Mouse (Mus musculus): ENCODE measurements around the gene Slc40a1.

The Slc40a1 gene

DNA sequence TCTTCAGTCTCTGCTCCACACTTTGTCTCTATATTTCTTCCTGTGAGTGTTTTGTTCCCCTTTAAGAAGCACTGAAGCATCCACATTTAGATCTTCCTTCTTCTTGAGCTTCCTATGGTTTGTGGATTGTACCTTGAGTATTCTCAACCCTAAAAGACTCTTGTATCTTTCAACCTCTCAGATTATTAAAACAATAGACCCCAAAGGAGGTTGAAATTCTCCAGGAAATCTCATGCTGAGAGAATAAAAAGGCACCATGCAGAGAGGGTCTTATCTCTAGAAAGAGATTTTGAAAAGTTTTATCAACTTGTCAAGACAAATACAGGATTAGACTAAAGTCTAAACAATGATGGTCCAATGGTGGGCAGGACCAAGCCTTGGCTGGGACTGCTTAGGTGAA lies 42.9 kb downstream of the Slc40a1 start:
- no peak for DNase-seq (ENCODE audit: low spot score in 2 of 2)

DNA sequence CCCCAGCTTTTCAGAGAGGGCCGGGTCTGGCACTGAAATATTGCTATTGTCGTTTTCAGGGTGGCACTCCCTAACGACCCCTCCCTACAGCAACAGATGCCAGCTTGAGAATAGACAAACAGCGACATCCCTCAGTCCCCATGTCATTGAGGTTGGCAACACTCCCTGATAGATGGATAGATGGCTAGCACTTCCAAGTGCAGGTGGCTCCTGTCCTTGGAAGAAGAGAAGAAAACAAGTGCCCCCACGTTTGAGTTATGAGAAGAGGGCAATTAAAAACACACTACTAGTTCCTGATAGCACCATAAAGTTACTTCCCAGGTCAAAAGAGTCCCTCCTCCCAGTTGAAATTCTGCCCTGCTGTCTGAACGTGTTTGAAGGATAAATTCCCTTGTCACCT lies 44.2 kb downstream of the Slc40a1 start:
- no peak for DNase-seq (ENCODE audit: low spot score in 2 of 2)

DNA sequence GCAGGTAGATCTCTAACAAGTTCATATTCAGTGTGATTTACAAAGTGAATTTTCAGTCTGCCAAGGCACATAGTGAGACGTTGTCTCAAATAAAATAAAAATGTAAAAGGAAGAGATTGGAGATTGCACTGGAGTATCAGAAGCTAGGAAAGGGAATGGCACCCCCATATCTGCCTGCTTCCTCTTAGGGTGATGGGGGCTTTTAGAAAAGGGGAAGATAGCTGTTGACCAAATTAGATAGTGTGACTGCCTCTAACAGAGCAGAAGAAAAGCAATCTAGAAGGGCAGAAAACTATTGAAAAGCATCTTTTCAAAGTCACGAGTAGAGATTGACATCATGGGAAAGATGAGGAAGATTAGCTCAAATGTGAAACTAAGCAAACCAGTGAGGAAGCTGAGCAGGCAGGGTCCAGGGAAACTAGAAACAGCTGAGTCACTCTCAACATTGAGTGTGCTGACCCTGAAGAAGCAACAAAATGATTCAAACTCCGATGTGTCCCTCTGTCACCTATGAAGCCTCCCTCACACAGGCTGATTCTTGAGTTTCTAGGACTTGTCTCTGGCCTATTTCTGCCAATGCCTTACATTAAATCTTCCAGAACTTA lies 45.0 kb downstream of the Slc40a1 start:
- no peak for DNase-seq (ENCODE audit: low spot score in 2 of 2)

DNA sequence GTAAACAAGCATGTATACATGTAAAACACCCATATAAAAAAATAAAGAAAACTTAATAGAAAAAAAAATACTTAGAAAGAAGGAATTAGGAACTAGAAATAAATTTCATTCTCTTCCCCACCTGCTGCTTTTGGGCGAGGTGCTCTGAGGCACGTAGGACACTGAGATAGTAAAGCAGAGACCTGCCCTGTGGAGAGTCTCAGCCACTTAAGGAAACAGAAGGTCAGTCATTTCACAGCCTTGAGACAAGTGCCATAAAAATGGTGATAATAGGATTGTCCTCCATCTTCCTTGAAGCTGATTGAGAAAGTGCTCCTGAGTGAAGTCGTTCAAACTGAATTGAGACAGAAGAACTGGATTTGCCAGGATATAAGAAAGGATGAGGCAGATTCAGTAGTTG lies 48.9 kb downstream of the Slc40a1 start:
- DNase-seq (ENCODE audit: low spot score in 2 of 2), result no peak

DNA sequence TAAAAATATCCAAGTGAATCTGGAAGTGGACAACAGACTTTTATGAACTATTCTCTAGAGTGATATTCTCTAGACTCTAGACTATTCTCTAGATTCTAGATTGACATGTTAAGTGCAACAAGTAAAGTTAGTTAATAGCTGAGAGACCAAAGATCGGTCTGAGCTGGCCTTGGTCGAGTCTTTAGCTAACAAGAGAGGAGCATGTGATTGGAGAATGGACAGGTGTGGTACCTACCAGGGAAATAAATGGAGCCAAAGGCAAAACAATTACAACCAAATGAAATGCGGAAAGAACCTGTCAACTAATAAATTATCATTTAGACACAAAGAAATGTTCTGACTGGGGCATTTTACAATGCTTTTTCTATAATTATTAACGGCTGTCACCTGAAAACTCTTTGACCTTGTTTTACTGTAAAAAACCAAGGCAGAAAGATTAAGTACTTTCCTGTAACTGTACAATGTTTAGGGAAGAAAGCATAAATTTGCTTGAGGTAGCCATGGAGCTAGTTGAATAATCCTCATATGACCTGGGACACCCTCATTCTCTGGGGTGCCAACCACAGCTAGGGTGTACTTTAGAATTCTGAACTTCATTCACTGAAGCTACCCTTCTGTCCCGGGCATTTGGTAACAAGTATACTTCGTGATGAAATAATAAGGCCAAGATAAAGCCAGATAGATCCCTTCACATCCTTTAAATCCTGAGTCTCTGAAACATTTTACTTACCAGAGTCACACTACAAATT lies 49.7 kb downstream of the Slc40a1 start:
- no peak for DNase-seq (ENCODE audit: low spot score in 2 of 2)

DNA sequence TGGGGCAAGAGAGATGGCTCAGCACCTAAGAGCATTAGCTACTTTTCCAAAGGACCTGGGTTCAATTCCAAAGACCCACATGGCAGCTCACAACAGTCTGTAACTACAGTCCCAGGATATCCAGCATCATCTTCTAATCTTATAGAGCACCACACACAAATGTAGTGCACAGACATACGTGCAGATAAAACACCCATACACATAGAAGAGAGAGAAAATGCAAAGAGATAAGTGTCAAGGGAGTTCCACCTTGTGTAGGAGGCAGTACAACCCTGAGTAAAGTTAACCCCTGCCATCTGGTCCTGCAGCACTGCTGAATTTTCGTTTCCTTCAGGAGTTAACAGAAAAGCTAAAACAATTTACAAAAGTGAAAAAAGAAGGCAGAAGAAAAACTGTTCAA lies 50.7 kb downstream of the Slc40a1 start:
- no peak for DNase-seq (ENCODE audit: low spot score in 2 of 2)

DNA sequence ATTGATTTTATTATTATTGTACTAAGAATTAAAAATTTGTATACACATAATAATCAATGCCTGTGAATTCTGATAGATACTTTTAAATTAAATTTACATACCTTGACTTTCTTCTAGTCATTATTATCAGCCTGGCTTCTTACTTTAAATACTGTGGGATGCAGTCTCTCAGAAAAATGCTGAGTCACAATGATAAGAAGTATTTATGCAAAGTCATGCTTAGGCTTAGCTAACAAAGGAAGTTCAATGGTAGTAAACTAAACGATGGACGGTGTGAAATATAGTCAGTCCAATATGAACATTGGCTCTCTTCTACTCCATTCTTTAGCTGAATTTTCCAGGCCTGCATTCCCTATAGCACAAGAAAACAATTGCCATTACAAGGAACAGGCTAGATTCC lies 53.1 kb downstream of the Slc40a1 start:
- no peak for DNase-seq (ENCODE audit: low spot score in 2 of 2)

DNA sequence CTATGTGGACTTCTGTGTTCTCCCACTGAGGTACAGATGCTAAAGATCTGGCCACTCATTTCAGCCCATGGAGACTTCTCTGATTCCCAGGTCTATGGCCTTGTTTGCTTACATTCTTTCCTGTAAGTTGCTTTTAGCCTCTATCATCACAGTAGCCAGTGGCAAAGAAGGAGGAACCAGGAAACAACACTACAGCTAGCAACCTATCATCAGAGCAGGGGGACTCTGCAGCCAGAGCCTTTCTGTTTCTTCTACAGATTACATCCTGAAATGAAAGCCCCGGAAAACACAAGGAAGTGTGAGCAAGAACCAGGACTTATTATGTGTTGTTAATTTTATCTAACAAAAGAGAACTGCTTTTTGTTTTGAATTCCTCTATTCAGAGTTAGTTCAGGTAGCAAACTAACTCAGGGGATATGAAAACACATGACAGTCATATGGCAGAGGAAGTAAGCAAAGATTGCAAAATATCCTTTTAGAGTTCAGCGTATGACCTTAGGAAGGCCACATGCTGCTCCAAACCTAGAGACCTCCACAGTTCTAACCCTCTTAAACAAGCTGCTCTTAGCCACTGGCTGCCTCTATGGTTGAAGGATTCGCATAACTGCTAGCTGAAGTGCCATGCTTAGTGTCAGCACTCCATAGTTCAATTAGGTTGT lies 57.7 kb downstream of the Slc40a1 start:
- no peak for DNase-seq (ENCODE audit: low spot score in 2 of 2)

DNA sequence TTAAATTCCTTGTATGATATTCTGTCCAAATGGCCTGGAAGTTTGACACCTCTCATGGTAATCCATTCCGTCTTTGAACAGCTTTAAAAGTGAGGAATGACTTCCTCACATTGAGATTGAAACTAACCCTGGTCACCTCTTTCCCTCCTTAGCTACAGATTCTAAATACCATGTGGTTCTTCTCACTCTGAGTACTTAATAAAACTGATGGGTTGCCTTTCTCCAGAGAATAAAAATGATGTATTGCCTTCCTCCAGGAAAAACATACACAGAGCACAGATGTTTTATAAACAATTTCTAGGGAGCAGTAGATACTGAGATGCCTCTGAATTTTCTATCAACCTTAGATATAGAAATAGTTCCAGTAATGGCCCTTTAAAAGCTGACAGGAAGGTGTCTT lies 58.3 kb downstream of the Slc40a1 start:
- no peak for DNase-seq (ENCODE audit: low spot score in 2 of 2)

DNA sequence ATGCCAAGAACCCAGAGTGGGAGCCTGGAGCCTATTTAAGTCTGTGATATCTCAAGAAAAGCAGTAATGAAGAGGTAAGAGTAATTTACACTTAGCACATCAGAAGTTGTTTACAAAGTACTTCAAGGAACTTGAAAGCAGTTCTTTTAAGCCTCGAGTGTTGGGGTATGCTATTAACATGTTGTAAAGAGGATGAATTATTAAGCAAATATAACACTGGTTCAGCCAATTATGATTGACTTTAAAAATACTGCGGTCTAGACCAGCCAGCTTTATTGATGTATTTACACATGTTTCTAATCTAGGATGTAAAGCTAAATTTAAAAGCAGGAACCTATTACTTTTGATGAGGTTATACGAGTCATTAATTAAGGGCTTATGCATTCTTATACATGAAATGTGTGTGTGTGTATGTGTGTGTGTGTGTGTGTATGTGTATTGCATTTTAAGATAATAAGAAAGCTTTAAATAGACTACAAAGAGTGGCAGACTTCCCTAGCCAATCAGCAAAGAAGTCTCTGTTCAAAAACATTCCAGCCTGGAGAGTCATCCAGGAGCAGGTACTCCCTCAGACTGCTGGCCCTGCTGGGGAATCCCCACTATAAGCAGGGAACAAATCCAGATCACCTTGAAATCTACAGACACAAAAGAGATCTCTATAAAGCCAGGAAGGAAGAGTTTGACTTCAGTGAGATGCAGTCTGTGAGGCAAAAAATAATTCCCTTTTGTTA lies 59.9 kb downstream of the Slc40a1 start:
- DNase-seq (ENCODE audit: low spot score in 2 of 2), result no peak

DNA sequence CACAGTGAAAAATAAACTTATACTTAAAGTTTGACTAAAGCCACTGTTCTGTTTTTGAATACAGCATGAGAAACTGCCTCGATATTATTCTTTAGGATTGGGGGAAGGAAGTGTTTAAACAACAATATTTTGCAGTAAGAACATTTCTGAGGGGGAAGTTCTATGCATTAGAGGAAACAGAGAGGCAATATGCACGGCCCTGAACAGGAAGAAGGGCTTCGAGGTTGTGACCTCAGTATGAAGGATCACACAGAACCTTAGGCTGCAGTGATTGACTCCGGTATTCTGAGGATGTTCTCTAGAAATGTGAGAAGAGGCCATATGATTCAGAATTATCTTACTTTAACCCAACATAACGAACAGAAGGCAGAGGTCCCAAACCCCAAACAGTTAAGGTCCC lies 60.6 kb downstream of the Slc40a1 start:
- no peak for DNase-seq (ENCODE audit: low spot score in 2 of 2)

DNA sequence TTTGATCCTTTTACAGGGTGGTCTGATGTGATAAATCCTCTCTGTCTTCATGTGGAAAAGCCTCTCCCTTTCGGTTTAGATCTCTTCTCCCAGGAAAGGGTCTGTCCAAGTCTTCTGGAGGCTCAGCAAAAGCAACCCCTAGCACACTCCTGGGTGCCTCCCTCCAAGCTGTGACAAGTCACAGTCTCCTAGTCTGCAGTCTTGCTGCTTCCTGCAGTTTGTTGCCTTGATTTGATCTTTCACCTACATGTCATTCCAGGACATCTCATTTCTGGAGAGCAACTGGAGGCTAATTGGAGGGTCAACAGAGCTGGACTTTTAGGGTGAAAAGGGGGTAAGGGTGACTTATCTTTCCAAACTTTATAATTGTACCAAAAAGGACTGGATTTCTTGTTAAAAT lies 61.0 kb downstream of the Slc40a1 start:
- DNase-seq (ENCODE audit: low spot score in 2 of 2), result no peak

DNA sequence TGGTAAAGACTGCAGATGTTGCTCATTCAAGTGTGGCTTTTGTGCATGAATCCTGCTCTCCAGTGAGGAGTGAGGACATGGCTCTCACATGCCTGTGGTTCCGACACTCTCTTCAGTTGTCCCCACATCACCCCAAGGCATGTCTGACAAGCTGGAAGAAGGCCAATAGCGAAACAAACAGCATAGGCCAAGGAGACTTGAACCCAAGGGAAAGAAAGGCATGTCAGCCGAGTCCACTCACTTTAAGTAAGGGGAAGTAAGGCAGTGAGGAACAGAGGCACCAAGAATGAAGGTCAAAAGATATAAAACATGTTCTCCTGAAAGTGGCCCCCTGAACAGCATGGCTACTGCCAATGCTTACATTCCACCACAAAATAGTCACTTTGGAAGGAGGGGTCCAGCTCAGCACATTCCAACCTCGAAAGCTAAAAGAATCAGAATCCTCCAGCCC lies 61.7 kb downstream of the Slc40a1 start:
- DNase-seq (ENCODE audit: low spot score in 2 of 2), result no peak

DNA sequence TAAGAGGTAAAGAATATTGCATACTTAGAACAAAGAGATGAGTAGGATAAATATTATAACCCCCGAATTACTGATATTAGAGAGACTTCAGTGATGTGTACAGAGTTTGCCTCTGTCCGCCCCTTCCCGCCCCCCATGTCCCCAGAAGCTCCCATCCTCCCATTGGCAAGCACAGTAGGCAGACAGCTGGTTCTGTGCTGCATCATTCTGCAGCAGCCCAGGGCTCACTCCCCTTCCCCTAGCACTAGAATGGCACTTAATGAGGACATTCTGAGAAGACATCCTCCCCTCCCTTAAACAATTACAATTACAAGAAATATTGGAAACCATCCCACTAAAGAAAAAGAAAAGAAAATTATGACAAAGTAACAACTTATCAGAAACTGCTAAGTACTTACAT lies 62.7 kb downstream of the Slc40a1 start:
- no peak for DNase-seq (ENCODE audit: low spot score in 2 of 2)

DNA sequence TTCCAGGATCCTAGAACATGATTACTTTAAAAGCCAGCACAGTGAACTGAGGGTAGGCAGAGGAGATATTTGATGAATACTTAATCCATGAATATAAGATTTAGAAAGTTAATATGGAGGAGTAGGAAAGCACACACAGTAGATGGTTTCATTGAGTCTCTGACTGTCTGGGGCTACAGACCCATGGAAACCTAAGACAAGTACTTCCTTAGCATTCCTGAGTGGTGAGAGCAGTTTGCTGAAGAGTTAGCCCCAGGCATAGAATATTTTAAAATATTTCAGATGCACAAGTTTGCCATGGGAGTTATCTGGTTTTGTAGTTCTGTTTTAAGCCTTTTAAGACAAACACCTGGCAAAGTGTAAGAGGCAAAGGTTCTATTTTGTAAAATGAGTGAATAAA lies 65.2 kb downstream of the Slc40a1 start:
- DNase-seq (ENCODE audit: low spot score in 2 of 2), result no peak

DNA sequence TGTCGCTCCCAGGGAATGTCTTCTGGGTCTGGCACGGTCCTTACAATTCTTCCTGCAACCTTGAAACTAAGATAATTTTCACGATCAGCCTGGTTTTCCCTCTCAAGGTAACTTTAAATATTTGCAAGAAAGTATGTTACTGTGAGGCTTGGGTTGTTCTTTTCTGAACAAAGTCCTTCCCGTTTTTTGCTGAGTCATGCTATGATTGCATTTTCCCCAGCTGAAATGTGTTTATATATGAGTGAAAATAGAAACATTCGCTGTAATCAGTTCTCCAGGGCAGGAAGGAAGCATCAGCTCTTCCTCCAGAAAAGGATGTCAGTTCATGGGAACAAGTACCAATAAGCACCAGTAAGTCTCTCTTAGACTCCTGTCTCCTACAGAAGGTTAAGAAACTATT lies 66.0 kb downstream of the Slc40a1 start:
- no peak for DNase-seq (ENCODE audit: low spot score in 2 of 2)
